Mouse (Mus musculus) kidney, adult 2 months (tissue): Measurements from ENCODE around the gene Sfrp4.

Experiments
- CTCF ChIP-seq: fragments of 200-500 bp; conservative IDR thresholded peaks from 2 replicates; pipeline ENCODE4 v1.5.1; 2011; ENCODE audit warnings: low read depth, mild to moderate bottlenecking, control low read depth, low read length, moderate library complexity, mixed read lengths; ENCODE audit not compliant: insufficient read depth, insufficient read length
- POLR2A ChIP-seq: fragments of 200-500 bp; IDR thresholded peaks from one replicate; pipeline ENCODE4 v1.6.1; 2011; ENCODE audit warnings: low read depth, low read length, control low read depth

DNA sequence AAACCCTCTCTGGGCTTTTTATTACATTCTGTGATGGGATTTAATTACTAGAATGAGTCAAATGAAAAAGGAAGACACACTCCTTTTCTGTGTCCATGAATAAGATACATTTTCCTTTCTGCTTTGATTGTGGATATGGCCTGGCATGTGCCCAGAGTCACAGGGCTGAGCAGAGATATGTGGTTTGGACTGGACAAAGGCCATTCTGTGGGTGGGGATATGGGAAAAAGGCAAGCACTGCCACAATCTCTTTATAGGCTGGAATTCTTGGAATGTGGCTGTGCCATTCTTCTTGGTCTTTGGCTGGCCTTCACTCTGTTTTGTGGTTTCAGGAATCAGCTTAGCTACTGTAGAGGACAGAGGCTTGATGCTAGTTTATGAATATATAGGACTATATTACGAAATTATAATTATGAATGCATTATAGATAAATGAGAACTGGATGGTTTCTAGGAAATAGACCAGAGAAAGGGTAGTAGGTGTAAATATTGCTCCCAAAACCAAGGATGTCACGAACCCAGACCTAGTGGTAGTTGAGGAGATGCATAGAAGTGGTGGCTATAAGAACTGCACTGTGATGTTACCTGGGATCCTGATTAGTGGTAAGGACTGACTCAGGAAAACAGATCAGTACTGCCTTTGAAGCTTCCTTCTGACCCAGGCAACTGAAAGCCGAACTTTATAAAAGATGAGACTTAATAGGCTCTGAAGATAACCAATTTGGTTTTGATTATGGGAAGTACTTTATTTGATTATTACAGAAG is 31.7 kb upstream of the Sfrp4 start:
- TF ChIP-seq CTCF (no peak), POLR2A (no peak)
